Mouse (Mus musculus) monocyte, adult 5-6 weeks (primary cell): Measurements from ENCODE around the gene Chrna4. TPM values are rescaled to one million over a fixed set of nuclear protein-coding genes. Genes with fewer than 3 reads are reported as not detected.

Source experiments
- ATAC-seq: fragments of 153-309, 156-312 bp; replicated peaks from 2 replicates; pipeline ENCODE4 v1.8.0; 2017; ENCODE audit warnings: mild to moderate bottlenecking; ENCODE audit not compliant: low TSS enrichment, insufficient number of reproducible peaks, severe bottlenecking, poor library complexity, low FRiP score
- total RNA-seq: library from RNA; stranded (forward); fragments of 200-1000, 200-491, 200-594 nt; gene quantifications from 3 replicates; pipeline ENCODE4 v1.2.3, GENCODE M21; 2017

Chrna4 gene
- total RNA-seq, 1 experiment from 2014 or later, result not detected

DNA sequence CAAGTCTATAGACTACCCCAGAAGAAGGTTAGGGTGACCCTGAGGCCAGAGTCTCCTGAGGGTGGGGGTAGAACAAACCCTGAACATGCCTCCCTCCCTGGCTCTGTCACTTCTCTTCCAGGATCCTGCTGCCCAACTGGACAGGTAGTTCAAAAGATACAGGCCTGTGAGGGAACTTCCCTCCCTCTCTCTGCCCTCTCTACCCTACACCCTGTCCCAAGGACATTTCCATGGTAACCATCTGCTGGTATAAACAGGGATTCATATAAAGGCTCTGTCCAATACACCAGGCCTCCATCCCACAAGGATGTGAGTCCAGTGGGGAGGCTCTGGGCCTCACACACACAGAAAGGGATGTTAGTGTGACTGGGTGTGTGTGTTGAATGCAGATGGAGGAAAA, 970 bp downstream of the Chrna4 start:
- no peak for ATAC-seq

GRCm38 (mm10) chr2:181041941-181042340, 1.4 kb downstream of the Chrna4 start:
- no peak for ATAC-seq

GRCm38 (mm10) chr2:181039356-181039680, 4.0 kb downstream of the Chrna4 start:
- no peak for ATAC-seq

DNA sequence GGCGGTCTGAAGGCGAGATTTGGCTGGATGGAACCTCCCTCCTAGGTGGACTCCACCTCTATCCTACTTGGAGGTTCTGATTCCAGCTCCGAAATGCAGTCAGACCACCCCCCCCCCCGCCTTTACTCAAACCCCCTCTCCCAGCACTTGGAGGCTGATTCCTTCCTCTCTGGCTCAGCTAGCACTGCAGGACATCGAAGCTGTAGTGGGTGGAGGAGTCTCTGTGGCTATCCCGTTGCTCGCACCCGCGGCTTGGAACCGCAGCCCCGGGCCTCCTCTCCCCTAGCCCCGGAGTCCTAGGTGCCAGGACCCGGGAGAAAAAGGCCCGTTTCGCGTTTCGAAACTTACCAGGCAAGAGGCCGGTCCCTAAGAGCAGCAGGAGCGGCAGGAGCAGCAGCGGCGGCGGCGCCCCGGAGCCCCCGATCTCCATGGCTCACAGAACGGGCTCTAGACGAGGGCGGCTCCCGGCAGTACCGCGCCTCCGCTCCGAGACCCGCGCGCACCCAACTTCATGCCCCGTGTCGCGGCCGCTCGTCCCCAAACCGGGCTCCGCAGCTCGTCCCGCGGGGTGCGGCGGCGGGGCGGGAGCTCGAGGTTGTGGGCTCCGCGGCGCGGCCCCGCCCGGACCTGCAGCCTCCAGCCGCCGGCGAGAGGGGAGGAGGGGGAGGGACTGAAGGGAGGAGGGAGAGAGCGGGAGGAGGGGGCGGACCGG, 4.5 kb downstream of the Chrna4 start:
- ATAC-seq, result no peak

- no peak for ATAC-seq
These were observed 6.8 kb downstream of the Chrna4 start for GRCm38 (mm10) chr2:181036561-181036960.

GRCm38 (mm10) chr2:181035186-181035585, 8.2 kb downstream of the Chrna4 start:
- ATAC-seq, result no peak

GRCm38 (mm10) chr2:181033310-181033709, 10.0 kb downstream of the Chrna4 start:
- ATAC-seq, result no peak

DNA sequence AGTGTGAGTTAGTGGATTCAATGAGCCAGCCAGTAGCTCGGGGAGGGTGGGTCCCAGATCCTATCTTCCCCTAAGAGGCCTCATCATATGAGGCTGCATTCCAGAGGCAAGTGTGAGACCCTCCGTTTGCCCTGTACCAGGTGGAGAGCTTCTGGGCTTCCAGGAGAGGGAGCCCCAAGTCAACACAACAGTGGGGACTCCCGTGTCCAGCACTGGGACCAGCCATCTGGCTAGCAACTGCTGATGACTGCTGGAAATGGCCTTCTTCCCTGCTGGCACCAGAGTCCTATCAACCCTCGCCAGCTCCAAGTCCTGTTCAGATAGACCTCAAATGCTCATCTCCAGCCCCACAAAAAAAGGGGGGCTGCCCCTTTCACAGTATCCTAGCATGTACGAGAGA, 10.9 kb downstream of the Chrna4 start:
- no peak for ATAC-seq

GRCm38 (mm10) chr2:181031406-181031934, 11.9 kb downstream of the Chrna4 start:
- no peak for ATAC-seq

DNA sequence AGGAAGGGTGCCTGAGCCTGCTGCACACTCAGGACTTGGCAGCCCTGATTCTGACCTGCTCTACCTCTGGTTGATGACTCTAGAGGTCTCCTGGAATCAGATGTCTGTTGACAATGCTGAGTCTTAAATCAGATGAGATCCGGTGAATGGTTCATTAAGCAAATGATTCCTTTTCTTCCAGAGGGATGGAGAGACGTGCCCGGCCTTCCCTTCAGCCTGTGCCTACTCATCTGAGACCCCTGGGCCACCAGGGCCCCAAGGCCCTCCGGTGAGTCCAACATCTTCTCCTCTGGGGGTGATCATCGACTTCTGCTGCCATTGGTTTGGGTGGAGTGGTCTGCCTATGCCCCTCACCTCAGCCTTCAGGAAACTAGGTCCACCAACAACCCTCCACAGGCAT, 35.0 kb downstream of the Chrna4 start:
- ATAC-seq, result no peak

DNA sequence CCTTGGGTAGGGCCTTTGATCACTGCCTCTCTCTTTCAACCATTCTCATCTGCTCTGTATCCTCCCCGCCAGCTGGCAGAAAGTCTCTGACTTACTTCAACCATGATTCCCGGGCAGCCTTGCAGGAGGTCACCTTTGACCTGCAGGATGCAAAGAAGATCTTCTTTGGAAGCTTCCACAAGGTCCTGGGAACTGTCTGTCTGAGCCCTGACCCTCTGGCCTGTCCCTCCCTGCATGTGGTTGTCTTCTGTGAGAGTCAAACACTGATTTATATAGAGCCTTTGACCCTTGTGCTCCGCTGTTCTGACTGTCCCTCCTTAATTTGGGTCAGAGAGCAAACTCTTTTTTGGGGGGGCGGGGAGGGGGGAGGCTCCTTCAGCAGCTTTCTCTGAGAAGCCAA, 36.3 kb downstream of the Chrna4 start:
- ATAC-seq, result no peak

DNA sequence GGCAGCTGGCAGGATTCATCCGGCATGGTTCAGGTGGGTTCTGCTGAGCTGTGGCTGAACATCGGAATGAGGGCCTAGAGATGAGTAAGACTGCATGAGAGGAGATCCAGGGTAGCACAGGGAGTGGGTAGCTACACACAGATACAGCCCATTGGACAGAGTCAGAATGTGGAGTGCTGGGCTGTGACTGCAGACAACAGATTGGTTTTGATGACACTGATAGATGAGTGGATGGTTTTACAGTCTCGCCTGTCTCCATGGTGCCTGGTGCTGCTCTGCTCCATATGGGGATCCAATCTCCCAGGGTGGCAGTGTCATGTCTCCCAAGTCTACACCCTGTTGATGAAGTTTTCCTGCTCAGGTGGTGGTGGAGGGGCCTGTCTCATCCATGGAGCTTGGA, 46.4 kb downstream of the Chrna4 start:
- no peak for ATAC-seq

DNA sequence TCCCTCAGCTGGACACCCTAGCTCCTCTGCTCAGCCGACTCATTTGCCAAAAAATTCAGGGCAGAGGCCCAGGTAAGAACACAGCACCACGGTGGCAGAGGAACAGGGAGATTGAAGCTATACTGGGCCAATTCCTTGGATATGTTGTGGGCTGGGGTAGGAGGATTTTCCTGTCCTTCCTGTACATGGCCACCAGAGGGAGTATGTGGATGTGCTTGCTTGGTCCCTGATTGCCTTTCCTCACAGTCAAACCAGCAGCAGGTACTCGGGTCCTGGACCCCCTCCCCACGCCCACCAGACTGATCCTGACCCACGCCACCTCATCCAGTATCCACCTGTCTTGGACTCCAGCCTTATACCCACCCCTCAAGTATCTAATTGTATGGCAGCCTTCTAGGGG, 46.9 kb downstream of the Chrna4 start:
- ATAC-seq, result no peak

- no peak for ATAC-seq
These were observed 47.9 kb downstream of the Chrna4 start for GRCm38 (mm10) chr2:180995457-180995856.

DNA sequence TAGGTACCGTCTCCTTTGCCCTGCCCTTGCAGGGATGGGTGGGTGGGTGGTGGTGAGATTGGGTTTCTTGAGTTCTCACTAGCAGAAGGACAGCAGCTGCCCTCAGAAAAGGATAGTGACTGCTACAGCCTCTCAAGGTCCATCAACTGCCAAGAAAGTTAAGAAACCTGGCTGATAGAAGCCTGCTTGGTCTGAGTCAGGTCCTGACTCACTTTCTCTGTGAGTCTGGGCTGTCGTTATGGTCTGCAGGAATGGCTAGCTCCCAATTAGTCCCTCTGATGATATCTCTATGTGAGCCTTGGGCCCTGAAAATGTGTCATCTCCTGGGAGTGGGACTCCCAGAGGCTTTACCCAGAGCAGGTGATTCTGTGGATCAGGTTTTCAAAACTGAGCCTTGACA, 49.0 kb downstream of the Chrna4 start:
- ATAC-seq, result no peak

- ATAC-seq, result no peak
These were observed 53.0 kb downstream of the Chrna4 start for GRCm38 (mm10) chr2:180990347-180990746.

- ATAC-seq, result no peak
These were observed 54.4 kb downstream of the Chrna4 start for GRCm38 (mm10) chr2:180988948-180989347.

GRCm38 (mm10) chr2:180988347-180988913, 54.9 kb downstream of the Chrna4 start:
- no peak for ATAC-seq

DNA sequence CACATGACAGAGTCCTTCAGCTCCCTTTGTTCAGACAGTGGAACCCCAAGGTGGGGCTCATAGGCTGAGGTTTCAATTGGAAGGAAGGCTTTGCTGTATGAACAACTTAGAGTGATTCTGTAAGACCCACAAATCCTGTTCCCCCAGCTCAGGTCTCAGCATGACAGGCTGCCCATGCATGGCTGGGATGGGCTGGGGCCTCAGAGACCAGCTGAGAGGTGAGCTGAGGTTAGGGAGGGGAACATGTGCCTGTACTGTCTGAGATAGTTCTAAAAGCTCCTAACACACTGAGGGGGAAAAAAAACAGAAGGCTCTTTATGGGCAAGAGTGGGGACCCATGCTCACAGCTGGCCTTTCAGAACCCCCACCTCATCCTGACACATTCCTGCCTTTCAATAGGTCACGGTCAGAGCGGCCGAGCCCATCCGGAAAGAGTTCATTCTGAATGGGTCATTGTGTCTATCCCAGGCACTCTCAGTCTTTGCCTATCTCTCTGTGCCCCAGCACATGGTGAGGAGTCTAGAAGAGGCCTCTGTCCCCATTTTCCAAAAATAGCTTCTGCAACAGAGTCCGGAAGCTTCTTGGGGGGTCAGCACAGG, 55.8 kb downstream of the Chrna4 start:
- ATAC-seq, result no peak

DNA sequence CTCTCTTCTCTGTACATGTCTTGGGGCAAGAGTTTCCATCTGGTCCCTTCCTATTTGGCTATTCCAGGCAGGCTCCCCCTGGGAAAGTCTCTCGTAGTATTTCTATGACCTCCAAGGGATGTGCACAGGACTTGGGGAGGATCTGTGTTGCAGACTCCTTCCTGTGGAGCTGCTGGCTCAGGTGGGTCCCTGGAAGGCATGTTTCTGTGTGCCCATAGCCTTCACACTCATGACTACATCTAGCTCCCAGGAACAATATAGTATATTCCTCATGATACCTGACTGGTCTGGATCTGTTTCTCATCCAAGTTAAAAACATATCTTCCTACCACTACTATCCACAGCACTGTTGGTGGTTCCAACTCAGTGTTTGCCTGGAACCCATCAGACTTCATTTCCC, 56.3 kb downstream of the Chrna4 start:
- ATAC-seq, result no peak
